ENCODE assay signal across 8 mouse cellular contexts in the genomic region with DNA sequence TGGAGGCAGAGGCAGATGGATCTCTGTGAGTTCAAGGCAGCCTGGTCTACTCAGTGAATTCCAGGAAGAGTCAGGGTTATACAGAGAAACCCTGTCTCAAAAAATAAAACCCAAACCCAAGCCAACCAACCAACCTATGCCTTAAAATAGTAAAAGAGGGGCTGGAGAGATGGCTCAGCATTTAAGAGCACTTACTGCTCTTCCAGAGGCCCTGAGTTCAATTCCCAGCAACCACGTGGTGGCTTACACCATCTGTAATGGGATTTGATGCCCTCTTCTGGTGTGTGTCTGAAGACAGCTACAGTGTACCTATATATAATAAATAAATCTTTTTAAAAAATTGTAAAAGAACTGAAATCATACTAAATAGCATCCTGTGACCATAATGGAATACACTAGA. TPM values are rescaled to one million over a fixed set of nuclear protein-coding genes. Genes with fewer than 3 reads are reported as not detected.
DNase-seq lines count a peak whose midpoint lies in the region.
"Not testable (repeated sequence)": the region's sequence is repeated elsewhere in the genome, so short reads cannot be mapped to it uniquely, and the experiment has no call there.

No protein-coding gene starts in this region.

- intact Hi-C loops in heart, postnatal 25 days (cut with DNase I); left cerebral cortex, postnatal 4 days (cut with DNase I): not testable (repeated sequence)

- peak; percentile 43 for DNase-seq in adrenal gland, postnatal 25 days
- peak; percentile 44 for DNase-seq in gastrocnemius, postnatal 10 days
- peak; percentile 56 for DNase-seq in heart, postnatal 25 days (ENCODE audit: low spot score)
- peak; percentile 56 for DNase-seq in layer of hippocampus, adult 11-12 months (ENCODE audit: low spot score)
- DNase-seq in left cerebral cortex, postnatal 4 days = peak; percentile 36
- DNase-seq in ovary, postnatal 36 days (ENCODE audit: low spot score) = peak; percentile 56
- DNase-seq in testis, postnatal 14 days (ENCODE audit: low spot score) = peak; percentile 77
- peak; percentile 59 to 76 for DNase-seq in urinary bladder, postnatal 36 days (ENCODE audit: low spot score in 2 of 2)

RNA-seq across cellular contexts. Expression of a gene that starts 21.3 kb away (rescaled TPM):
- 92.1 and 96.9 TPM in 2 replicates for total RNA-seq in adrenal gland, postnatal 25 days (2021)
- total RNA-seq in gastrocnemius, postnatal 10 days (2021) = 10 to 100 TPM; 14.9 to 33.4 TPM
- total RNA-seq in heart, postnatal 25 days (2021) = 10 to 100 TPM; 19.1 to 21.7 TPM
- 100 to 1,000 TPM in 1 of 2 experiments, 10 to 100 TPM in 1; 76.6 to 108 TPM for total RNA-seq in left cerebral cortex, postnatal 4 days (2021)

RNA-seq across cellular contexts. Expression of a gene that starts 30.3 kb away (rescaled TPM):
- 60.1 and 67.3 TPM in 2 replicates for total RNA-seq in adrenal gland, postnatal 25 days (2021)
- 10 to 100 TPM; 32.9 to 38.2 TPM for total RNA-seq in gastrocnemius, postnatal 10 days (2021)
- 10 to 100 TPM; 42.1 to 45.1 TPM for total RNA-seq in heart, postnatal 25 days (2021)
- 10 to 100 TPM; 73.6 to 76.8 TPM for total RNA-seq in left cerebral cortex, postnatal 4 days (2021)

Comparison
In these comparisons a context has a peak if more than half of its experiments do, and no peak if none do; other contexts are left out.
1. Peak in every context shown above with its lines: DNase-seq.